Mouse (Mus musculus): ENCODE data around the gene Spry2. TPM values are rescaled to one million over a fixed set of nuclear protein-coding genes. Genes with fewer than 3 reads are reported as not detected.

Gene Spry2
- total and polyA plus RNA-seq, 3 experiments = 0.21 TPM; not detected in 2

GRCm38 (mm10) chr14:105898266-105899111 is 1.9 kb upstream of the Spry2 start:
- dilution Hi-C loops (cut with MboI; ENCODE audit: extremely low pct_ligation_motif_present, extremely low pct_unique_long_range_greater_than_20kb, low sequenced_read_pairs) = no loop called here
- no peaks in the 10 kb centered on the region for H3K4me1 ChIP-seq (ENCODE audit: control insufficient read depth in 1 of 2, insufficient read depth in 2 of 2)
- H3K9ac ChIP-seq (ENCODE audit: insufficient read depth, low read depth) = no peak overlapping the region
- no peaks in the 10 kb centered on the region for H3K36me3 ChIP-seq (replicated peaks in 1 of 2; ENCODE audit: control insufficient read depth in 1 of 2, insufficient read depth in 1 of 2, low read length in 1 of 2)
- no peaks in the 10 kb centered on the region for H3K27me3 ChIP-seq (replicated peaks)
- H3K4me3 ChIP-seq (replicated peaks in 1 of 3; ENCODE audit: low read depth in 2 of 3, low read length in 2 of 3, poor library complexity in 1 of 3) = no peak overlapping the region
- no peak overlapping the region for H3K4me2 ChIP-seq (ENCODE audit: insufficient read depth, low read depth, poor library complexity, severe bottlenecking)
- H3K9me3 ChIP-seq (replicated peaks; ENCODE audit: low read length) = peaks cover 43% of the 10 kb centered on the region
- DNase-seq (ENCODE audit: extremely low read depth) = no peak
- in situ Hi-C loops (cut with MboI; ENCODE audit: low pct_ligation_motif_present, low pct_unique_long_range_greater_than_20kb, low sequenced_read_pairs) = no loop called here
- H3K27ac ChIP-seq (ENCODE audit: insufficient read depth, low read depth) = no peak overlapping the region
- H3K79me2 ChIP-seq (replicated peaks; ENCODE audit: control insufficient read depth, extremely low read depth, insufficient read depth, poor library complexity, severe bottlenecking) = no peaks in the 10 kb centered on the region
- TF ChIP-seq CTCF (conservative IDR thresholded peaks at IDR 0.05 in 1 of 2, IDR thresholded peaks at IDR 0.05 in 1 of 2; ENCODE audit: low read depth in 2 of 2, low read length in 2 of 2) (no peak), JUND (conservative IDR thresholded peaks at IDR 0.05; ENCODE audit: low read depth, low read length) (no peak), CHD2 (IDR thresholded peaks at IDR 0.05; ENCODE audit: low read length) (no peak), ETS1 (conservative IDR thresholded peaks at IDR 0.05; ENCODE audit: low read depth, low read length) (no peak)

- no peak overlapping the region for H3K4me2 ChIP-seq (ENCODE audit: insufficient read depth, low read depth, poor library complexity, severe bottlenecking)
- H3K79me2 ChIP-seq (replicated peaks; ENCODE audit: control insufficient read depth, extremely low read depth, insufficient read depth, poor library complexity, severe bottlenecking) = no peaks in the 10 kb centered on the region
- H3K27me3 ChIP-seq (replicated peaks) = no peaks in the 10 kb centered on the region
- no peaks in the 10 kb centered on the region for H3K36me3 ChIP-seq (replicated peaks in 1 of 2; ENCODE audit: control insufficient read depth in 1 of 2, insufficient read depth in 1 of 2, low read length in 1 of 2)
- TF ChIP-seq UBTF (IDR thresholded peaks at IDR 0.05; ENCODE audit: low read depth, low read length) = no peak
- no peak for TF ChIP-seq MAZ (IDR thresholded peaks at IDR 0.05; ENCODE audit: low read depth, low read length)
- TF ChIP-seq IRF4 (IDR thresholded peaks at IDR 0.05; ENCODE audit: low read depth, low read length) = no peak
- TF ChIP-seq SMC3 (IDR thresholded peaks at IDR 0.05; ENCODE audit: low read depth, low read length) = no peak
- TF ChIP-seq NELFE (IDR thresholded peaks at IDR 0.05; ENCODE audit: low read depth, low read length) = no peak
- no peak for TF ChIP-seq TCF12 (IDR thresholded peaks at IDR 0.05; ENCODE audit: low read depth, low read length)
- no peak for TF ChIP-seq CHD2 (IDR thresholded peaks at IDR 0.05; ENCODE audit: low read length)
- no peak for TF ChIP-seq USF1 (IDR thresholded peaks at IDR 0.05; ENCODE audit: low read depth, low read length)
- no peak for TF ChIP-seq RAD21 (IDR thresholded peaks at IDR 0.05; ENCODE audit: low read depth, low read length)
- TF ChIP-seq JUN (IDR thresholded peaks at IDR 0.05; ENCODE audit: insufficient read depth, low read depth, low read length) = no peak
- dilution Hi-C loops (cut with MboI; ENCODE audit: extremely low pct_ligation_motif_present, extremely low pct_unique_long_range_greater_than_20kb, low sequenced_read_pairs) = no loop called here
- H3K4me1 ChIP-seq (ENCODE audit: control insufficient read depth in 1 of 2, insufficient read depth in 2 of 2) = no peaks in the 10 kb centered on the region
- H3K27ac ChIP-seq (ENCODE audit: insufficient read depth, low read depth) = no peak overlapping the region
- DNase-seq (ENCODE audit: extremely low read depth) = no peak
- no peak overlapping the region for H3K4me3 ChIP-seq (replicated peaks in 1 of 3; ENCODE audit: low read depth in 2 of 3, low read length in 2 of 3, poor library complexity in 1 of 3)
- no peak overlapping the region for H3K9ac ChIP-seq (ENCODE audit: insufficient read depth, low read depth)
- H3K9me3 ChIP-seq (replicated peaks; ENCODE audit: low read length) = peaks cover 51% of the 10 kb centered on the region
- in situ Hi-C loops (cut with MboI; ENCODE audit: low pct_ligation_motif_present, low pct_unique_long_range_greater_than_20kb, low sequenced_read_pairs) = no loop called here
These were observed 1.0 kb upstream of the Spry2 start for GRCm38 (mm10) chr14:105897569-105898101.

Data from CH12.LX (cell line).